ENCODE assay signal across 21 mouse cellular contexts in genomic region chr2:127086235-127086634, GRCm38 (mm10). TPM values are rescaled to one million over a fixed set of nuclear protein-coding genes. Genes with fewer than 3 reads are reported as not detected.
A peak's percentile ranks its signal among the peaks of the same experiment; 100 is the strongest.
DNase-seq lines count a peak whose midpoint lies in the region; ATAC-seq and TF ChIP-seq lines count a peak whose summit lies in the region.
"Had no signal": no experiment of that assay in that cellular context is flagged by ENCODE, and none has a peak within 500 bp of the region (broad histone marks: within the 10 kb centered on the region; RNA-seq: fewer than 3 reads in every experiment).

No protein-coding gene starts in this region.

- 80% methylated on average over 5 of the region's 5 CpGs for WGBS in liver, adult 2 months
- WGBS in liver, embryonic 11.5 days = 72% methylated on average over 5 of the region's 5 CpGs
- 85% methylated on average over 5 of the region's 5 CpGs for WGBS in stomach, postnatal 0 days

- DNase-seq in liver, adult 2 months (ENCODE audit: extremely low read depth, low read depth, low spot score) = peak; percentile 39
- no peak for DNase-seq in liver, embryonic 11.5 days (ENCODE audit: low spot score)
- peak; percentile 65 for DNase-seq in induced T-regulatory cell, adult 2 months (ENCODE audit: low read depth)
- peak; percentile 53 for DNase-seq in splenic B cell, adult 2 months (ENCODE audit: low read depth, low spot score)
- DNase-seq in right cerebral cortex, postnatal 36 days (ENCODE audit: low spot score in 2 of 2) = no peak
- DNase-seq in adrenal gland, adult 2 months = no peak
- DNase-seq in stomach, postnatal 0 days (ENCODE audit: low spot score) = no peak
- no peak for DNase-seq in right cerebral cortex, postnatal 14 days
- DNase-seq: adrenal gland, adult 8-10 months; cerebellum, adult 11 months; cerebellum, postnatal 36 days; kidney, adult 18-20 months; kidney, postnatal 14 days; lung, postnatal 14 days had no signal

- no peaks in the 10 kb centered on the region for H3K27me3 ChIP-seq in liver, adult 2 months (ENCODE audit: control insufficient read depth, insufficient read depth, low read length)
- no peaks in the 10 kb centered on the region for H3K27me3 ChIP-seq in liver, embryonic 11.5 days (replicated peaks; ENCODE audit: control insufficient read depth, insufficient read depth, low read length)
- no peaks in the 10 kb centered on the region for H3K27me3 ChIP-seq in splenic B cell, adult 2 months (ENCODE audit: control insufficient read depth, insufficient read depth, low read length, poor library complexity, severe bottlenecking)
- H3K27me3 ChIP-seq in stomach, postnatal 0 days (ENCODE audit: control insufficient read depth, insufficient read depth, low read length) = no peaks in the 10 kb centered on the region
- H3K27me3 ChIP-seq: forebrain, embryonic 15.5 days; heart, embryonic 12.5 days; hindbrain, embryonic 15.5 days; limb, embryonic 12.5 days; liver, embryonic 15.5 days; midbrain, embryonic 13.5 days had no signal

- no peak for TF ChIP-seq CTCF in liver, adult 2 months (IDR thresholded peaks at IDR 0.05; ENCODE audit: low read depth, low read length)
- no peak for TF ChIP-seq CTCF in stomach, postnatal 0 days (IDR thresholded peaks at IDR 0.05; ENCODE audit: low read depth)

- TF ChIP-seq POLR2A in liver, adult 2 months (IDR thresholded peaks at IDR 0.05; ENCODE audit: extremely low read depth, insufficient read depth, low read length) = no peak

- no peak overlapping the region for H3K4me3 ChIP-seq in liver, adult 2 months (ENCODE audit: insufficient read depth, low read depth, low read length)
- no peak overlapping the region for H3K4me3 ChIP-seq in liver, embryonic 11.5 days (ENCODE audit: low read depth, low read length)
- H3K4me3 ChIP-seq in stomach, postnatal 0 days (ENCODE audit: low read depth, low read length) = no peak overlapping the region
- H3K4me3 ChIP-seq: erythroblast, embryonic 14.5 days; forebrain, embryonic 15.5 days; heart, embryonic 12.5 days; hindbrain, embryonic 15.5 days; limb, embryonic 12.5 days; liver, embryonic 15.5 days; midbrain, embryonic 13.5 days had no signal

- no peak overlapping the region for H3K4me2 ChIP-seq in liver, embryonic 11.5 days
- no peak overlapping the region for H3K4me2 ChIP-seq in stomach, postnatal 0 days (replicated peaks; ENCODE audit: low read depth)
- H3K4me2 ChIP-seq: forebrain, embryonic 15.5 days; heart, embryonic 12.5 days; hindbrain, embryonic 15.5 days; limb, embryonic 12.5 days; liver, embryonic 15.5 days; midbrain, embryonic 13.5 days had no signal

- H3K27ac ChIP-seq in liver, adult 2 months (replicated peaks; ENCODE audit: insufficient read depth, low read depth, low read length) = no peak overlapping the region
- no peak overlapping the region for H3K27ac ChIP-seq in liver, embryonic 11.5 days (ENCODE audit: low read depth, low read length)
- H3K27ac ChIP-seq in stomach, postnatal 0 days (replicated peaks) = no peak overlapping the region
- H3K27ac ChIP-seq: forebrain, embryonic 15.5 days; hindbrain, embryonic 15.5 days; limb, embryonic 12.5 days; liver, embryonic 15.5 days; midbrain, embryonic 13.5 days had no signal

- no peak for ATAC-seq in liver, embryonic 11.5 days (replicated peaks; ENCODE audit: low FRiP score)
- no peak for ATAC-seq in stomach, postnatal 0 days (ENCODE audit: low FRiP score, low TSS enrichment)
- ATAC-seq: forebrain, embryonic 15.5 days; midbrain, embryonic 13.5 days had no signal

- no peak overlapping the region for H3K9ac ChIP-seq in liver, adult 2 months (ENCODE audit: low read depth, low read length)
- H3K9ac ChIP-seq in liver, embryonic 11.5 days (ENCODE audit: low read depth, low read length) = no peak overlapping the region
- no peak overlapping the region for H3K9ac ChIP-seq in stomach, postnatal 0 days (ENCODE audit: low read length)
- H3K9ac ChIP-seq: forebrain, embryonic 15.5 days; heart, embryonic 12.5 days; hindbrain, embryonic 15.5 days; limb, embryonic 12.5 days; liver, embryonic 15.5 days; midbrain, embryonic 13.5 days had no signal

- no peaks in the 10 kb centered on the region for H3K9me3 ChIP-seq in liver, embryonic 11.5 days (ENCODE audit: control insufficient read depth, low read length)
- no peaks in the 10 kb centered on the region for H3K9me3 ChIP-seq in stomach, postnatal 0 days (ENCODE audit: control insufficient read depth, low read length)
- H3K9me3 ChIP-seq: forebrain, embryonic 15.5 days; heart, embryonic 12.5 days; hindbrain, embryonic 15.5 days; limb, embryonic 12.5 days; liver, embryonic 15.5 days; midbrain, embryonic 13.5 days had no signal

- H3K79me2 ChIP-seq in liver, adult 2 months (ENCODE audit: control insufficient read depth, insufficient read depth, low read length) = no peaks in the 10 kb centered on the region

- H3K36me3 ChIP-seq in liver, adult 2 months (ENCODE audit: control insufficient read depth, insufficient read depth, low read length) = peaks cover 15% of the 10 kb centered on the region
- no peaks in the 10 kb centered on the region for H3K36me3 ChIP-seq in liver, embryonic 11.5 days (ENCODE audit: control insufficient read depth, insufficient read depth, low read length)
- H3K36me3 ChIP-seq in splenic B cell, adult 2 months (ENCODE audit: control insufficient read depth, insufficient read depth, low read length, poor library complexity, severe bottlenecking) = no peaks in the 10 kb centered on the region
- peaks cover 7% of the 10 kb centered on the region; the same call in 1 of the 2 replicates for H3K36me3 ChIP-seq in stomach, postnatal 0 days (ENCODE audit: control insufficient read depth, insufficient read depth, low read length)
- H3K36me3 ChIP-seq: hindbrain, embryonic 15.5 days had no signal

- no peak for TF ChIP-seq EP300 in stomach, postnatal 0 days (optimal IDR thresholded peaks at IDR 0.05)

- no peaks in the 10 kb centered on the region; the same call in 1 of the 2 replicates for H3K4me1 ChIP-seq in liver, adult 2 months (ENCODE audit: control insufficient read depth, insufficient read depth, low read length)
- H3K4me1 ChIP-seq in liver, embryonic 11.5 days (replicated peaks; ENCODE audit: control insufficient read depth, insufficient read depth, low read length) = no peaks in the 10 kb centered on the region; the same call in 1 of the 2 replicates
- H3K4me1 ChIP-seq in stomach, postnatal 0 days (replicated peaks; ENCODE audit: control insufficient read depth, insufficient read depth) = no peaks in the 10 kb centered on the region
- H3K4me1 ChIP-seq: forebrain, embryonic 15.5 days; heart, embryonic 12.5 days; hindbrain, embryonic 15.5 days; limb, embryonic 12.5 days; midbrain, embryonic 13.5 days had no signal

RNA-seq across cellular contexts. Expression of gene Blvra, which starts 15.8 kb away (rescaled TPM):
- 17.7 and 23.6 TPM in 2 replicates for total RNA-seq in liver, adult 2 months (2014; rRNA removed)
- 5.8 and 7.5 TPM in 2 replicates for polyA plus RNA-seq in liver, adult 2 months (2012; rRNA removed)
- polyA plus RNA-seq in liver, embryonic 11.5 days (2014; fragmentation: Nextera tagmentation; extraction: Ambion mirVana) = 69.6 and 78.2 TPM in 2 replicates
- 10 to 100 TPM; 24.3 to 27.8 TPM for total RNA-seq in adrenal gland, adult 2 months (2021)
- 2.9 TPM in 2 replicates for polyA plus RNA-seq in adrenal gland, adult 2 months (2012; rRNA removed)
- polyA plus RNA-seq in stomach, postnatal 0 days (2015; fragmentation: Nextera tagmentation; extraction: Ambion mirVana) = 46.2 and 47.8 TPM in 2 replicates

RNA-seq across cellular contexts. Expression of gene Ncaph, which starts 47.5 kb away (rescaled TPM):
- 0.65 and 2.3 TPM in 2 replicates for total RNA-seq in liver, adult 2 months (2014; rRNA removed)
- polyA plus RNA-seq in liver, adult 2 months (2012; rRNA removed) = 0.14 and 0.24 TPM in 2 replicates
- 89.9 and 105 TPM in 2 replicates for polyA plus RNA-seq in liver, embryonic 11.5 days (2014; fragmentation: Nextera tagmentation; extraction: Ambion mirVana)
- total RNA-seq in adrenal gland, adult 2 months (2021) = 1 to 10 TPM; 1.4 to 2.6 TPM
- polyA plus RNA-seq in adrenal gland, adult 2 months (2012; rRNA removed) = 0.46 and 0.89 TPM in 2 replicates
- polyA plus RNA-seq in stomach, postnatal 0 days (2015; fragmentation: Nextera tagmentation; extraction: Ambion mirVana) = 14.5 and 18.3 TPM in 2 replicates

RNA-seq across cellular contexts. Expression of gene Itpripl1, which starts 57.0 kb away (rescaled TPM):
- total RNA-seq in liver, adult 2 months (2014; rRNA removed) = 4.8 and 5.3 TPM in 2 replicates
- polyA plus RNA-seq in liver, adult 2 months (2012; rRNA removed) = 4.7 and 6.1 TPM in 2 replicates
- polyA plus RNA-seq in liver, embryonic 11.5 days (2014; fragmentation: Nextera tagmentation; extraction: Ambion mirVana) = 32.1 and 33.4 TPM in 2 replicates
- total RNA-seq in adrenal gland, adult 2 months (2021) = 1 to 10 TPM; 5.1 to 7.0 TPM
- polyA plus RNA-seq in adrenal gland, adult 2 months (2012; rRNA removed) = 3.3 and 3.7 TPM in 2 replicates
- polyA plus RNA-seq in stomach, postnatal 0 days (2015; fragmentation: Nextera tagmentation; extraction: Ambion mirVana) = 16.9 and 18.3 TPM in 2 replicates

Comparison
In these comparisons a context has a peak if more than half of its experiments do, and no peak if none do; other contexts are left out.
1. DNase-seq: peak in liver, adult 2 months (single experiment), induced T-regulatory cell, adult 2 months (single experiment) and splenic B cell, adult 2 months (single experiment); none in liver, embryonic 11.5 days (single experiment), right cerebral cortex, postnatal 36 days (0 of 2), adrenal gland, adult 2 months (single experiment), stomach, postnatal 0 days (single experiment) and right cerebral cortex, postnatal 14 days (single experiment).